In genomic region chr8:117701859-117702258, GRCm38 (mm10) we compare ENCODE assay signal across 10 mouse cellular contexts. TPM values are rescaled to one million over a fixed set of nuclear protein-coding genes. Genes with fewer than 3 reads are reported as not detected.
A peak's percentile ranks its signal among the peaks of the same experiment; 100 is the strongest.
DNase-seq lines count a peak whose midpoint lies in the region; ATAC-seq lines count a peak whose summit lies in the region.
"Had no signal": no experiment of that assay in that cellular context is flagged by ENCODE, and none has a peak within 500 bp of the region (broad histone marks: within the 10 kb centered on the region; RNA-seq: fewer than 3 reads in every experiment).

TSS of gene Hsd17b2 (plus strand) at chr8:117701904.

- WGBS in heart, embryonic 12.5 days: 60% methylated on average over 13 of the region's 13 CpGs
- WGBS in embryonic facial prominence, embryonic 13.5 days: 32% methylated on average over 13 of the region's 13 CpGs
- WGBS in limb, embryonic 10.5 days: 63% methylated on average over 13 of the region's 13 CpGs

- intact Hi-C loops in left cerebral cortex, postnatal 10 days (cut with DNase I): no loop called here

- H3K9ac ChIP-seq in heart, embryonic 12.5 days: no peak within 1 kb of the TSS
- 0 out of 2 replicates have a peak within 1 kb of the TSS, but pooled peaks have one; percentile 21 for H3K9ac ChIP-seq in embryonic facial prominence, embryonic 13.5 days
- H3K9ac ChIP-seq: forebrain, postnatal 0 days had no signal

- ATAC-seq in heart, embryonic 12.5 days (ENCODE audit: insufficient number of reproducible peaks, low FRiP score): no peak
- no peak for ATAC-seq in embryonic facial prominence, embryonic 13.5 days (ENCODE audit: insufficient number of reproducible peaks, insufficient read depth, low FRiP score, low TSS enrichment, low read depth)
- ATAC-seq: forebrain, postnatal 0 days had no signal

- H3K36me3 ChIP-seq in heart, embryonic 12.5 days: no peaks in the 10 kb centered on the region
- no peaks in the 10 kb centered on the region for H3K36me3 ChIP-seq in embryonic facial prominence, embryonic 13.5 days
- no peaks in the 10 kb centered on the region for H3K36me3 ChIP-seq in limb, embryonic 10.5 days

- H3K4me3 ChIP-seq in heart, embryonic 12.5 days: no peak within 1 kb of the TSS
- H3K4me3 ChIP-seq in embryonic facial prominence, embryonic 13.5 days: no peak within 1 kb of the TSS
- H3K4me3 ChIP-seq in limb, embryonic 10.5 days: no peak within 1 kb of the TSS

- no peak within 1 kb of the TSS for H3K27ac ChIP-seq in heart, embryonic 12.5 days (ENCODE audit: poor library complexity, severe bottlenecking)
- H3K27ac ChIP-seq in embryonic facial prominence, embryonic 13.5 days: no peak within 1 kb of the TSS
- H3K27ac ChIP-seq in limb, embryonic 10.5 days: 0 out of 2 replicates have a peak within 1 kb of the TSS, but pooled peaks have one; percentile 37

- no peaks in the 10 kb centered on the region for H3K27me3 ChIP-seq in heart, embryonic 12.5 days (replicated peaks)
- no peaks in the 10 kb centered on the region for H3K27me3 ChIP-seq in embryonic facial prominence, embryonic 13.5 days
- no peaks in the 10 kb centered on the region for H3K27me3 ChIP-seq in limb, embryonic 10.5 days (ENCODE audit: low read depth, poor library complexity, severe bottlenecking)

- DNase-seq in heart, adult 11 months: peak; percentile 82
- no peak for DNase-seq in limb, embryonic 10.5 days (ENCODE audit: low spot score)
- peak; percentile 7 to 27 for DNase-seq in spleen, postnatal 36 days (ENCODE audit: low spot score in 2 of 2)
- DNase-seq in testis, postnatal 14 days (ENCODE audit: low spot score): no peak
- DNase-seq in thymus, postnatal 10 days (ENCODE audit: low spot score in 2 of 2): no peak
- DNase-seq in left cerebral cortex, postnatal 10 days (ENCODE audit: extremely low spot score in 1 of 2, low spot score in 2 of 2): no peak
- DNase-seq: forebrain, postnatal 0 days had no signal

- no peak within 1 kb of the TSS for H3K4me2 ChIP-seq in heart, embryonic 12.5 days
- H3K4me2 ChIP-seq in embryonic facial prominence, embryonic 13.5 days: no peak within 1 kb of the TSS

- no peaks in the 10 kb centered on the region for H3K4me1 ChIP-seq in heart, embryonic 12.5 days (replicated peaks)
- peaks cover 5% of the 10 kb centered on the region; the same call in 1 of the 2 replicates for H3K4me1 ChIP-seq in embryonic facial prominence, embryonic 13.5 days
- peaks cover 16% of the 10 kb centered on the region for H3K4me1 ChIP-seq in limb, embryonic 10.5 days

- H3K9me3 ChIP-seq in heart, embryonic 12.5 days (replicated peaks): no peaks in the 10 kb centered on the region
- H3K9me3 ChIP-seq in embryonic facial prominence, embryonic 13.5 days: no peaks in the 10 kb centered on the region
- H3K9me3 ChIP-seq in limb, embryonic 10.5 days (replicated peaks): no peaks in the 10 kb centered on the region

RNA-seq across cellular contexts. Expression of gene Hsd17b2, which starts in this region (rescaled TPM):
- 0.57 TPM in 1 of 2 replicates, not detected in the other for polyA plus RNA-seq in heart, embryonic 12.5 days (2016; fragmentation: Nextera tagmentation; extraction: Ambion mirVana)
- 0.73 and 1.7 TPM in 2 replicates for polyA plus RNA-seq in embryonic facial prominence, embryonic 13.5 days (2015; fragmentation: Nextera tagmentation; extraction: Ambion mirVana)
- not detected in 2 replicates for polyA plus RNA-seq in limb, embryonic 10.5 days (2016; fragmentation: Nextera tagmentation; extraction: Ambion mirVana)
- under 1 TPM in 1 of 2 experiments, not detected in 1; 0.56 TPM for total RNA-seq in left cerebral cortex, postnatal 10 days (2021)
- total RNA-seq: forebrain, postnatal 0 days had no signal
- polyA plus RNA-seq: forebrain, postnatal 0 days; spleen, adult 2 months had no signal

Comparison
In these comparisons a context has a peak if more than half of its experiments do, and no peak if none do; other contexts are left out.
1. DNase-seq: peak in heart, adult 11 months (single experiment) and spleen, postnatal 36 days (2 of 2); none in limb, embryonic 10.5 days (single experiment), testis, postnatal 14 days (single experiment), thymus, postnatal 10 days (0 of 2) and left cerebral cortex, postnatal 10 days (0 of 2).